ENCODE assay signal across 15 mouse cellular contexts in genomic region chr4:149055847-149056246, GRCm38 (mm10).
"Had no signal": no experiment of that assay in that cellular context is flagged by ENCODE, and none has a peak within 500 bp of the region (broad histone marks: within the 10 kb centered on the region; RNA-seq: fewer than 3 reads in every experiment).

No protein-coding gene starts in this region.

- H3K36me3 ChIP-seq: liver, embryonic 13.5 days; liver, embryonic 15.5 days; lung, embryonic 15.5 days; midbrain, embryonic 13.5 days; midbrain, embryonic 15.5 days; neural tube, embryonic 12.5 days; stomach, embryonic 15.5 days had no signal

- DNase-seq: liver; liver, embryonic 13.5 days; liver, postnatal 0 days; right cerebral cortex, postnatal 14 days; thymus, postnatal 14 days; thymus, postnatal 36 days had no signal

- H3K27me3 ChIP-seq: liver, embryonic 13.5 days; lung, embryonic 15.5 days; stomach, embryonic 15.5 days had no signal

- H3K4me3 ChIP-seq: liver, embryonic 13.5 days; liver, embryonic 15.5 days; lung, embryonic 15.5 days; midbrain, embryonic 13.5 days; midbrain, embryonic 15.5 days; neural tube, embryonic 12.5 days; stomach, embryonic 15.5 days had no signal

- H3K9me3 ChIP-seq: liver, embryonic 13.5 days; liver, embryonic 15.5 days; lung, embryonic 15.5 days; midbrain, embryonic 13.5 days; midbrain, embryonic 15.5 days; neural tube, embryonic 12.5 days; stomach, embryonic 15.5 days had no signal

- H3K9ac ChIP-seq: liver, embryonic 13.5 days; liver, embryonic 15.5 days; liver, postnatal 0 days; lung, embryonic 15.5 days; midbrain, embryonic 13.5 days; midbrain, embryonic 15.5 days; neural tube, embryonic 12.5 days; stomach, embryonic 15.5 days had no signal

- H3K4me2 ChIP-seq: liver, embryonic 11.5 days; liver, embryonic 13.5 days; liver, embryonic 15.5 days; lung, embryonic 15.5 days; midbrain, embryonic 11.5 days; midbrain, embryonic 13.5 days; midbrain, embryonic 15.5 days; neural tube, embryonic 12.5 days; stomach, embryonic 15.5 days had no signal

- ATAC-seq: liver, postnatal 0 days; midbrain, embryonic 13.5 days; midbrain, embryonic 15.5 days had no signal

- H3K27ac ChIP-seq: liver, embryonic 13.5 days; liver, embryonic 15.5 days; lung, embryonic 15.5 days; midbrain, embryonic 13.5 days; midbrain, embryonic 15.5 days; neural tube, embryonic 12.5 days; stomach, embryonic 15.5 days; stomach, postnatal 0 days had no signal
